Mouse (Mus musculus) lung, postnatal 0 days (tissue): ENCODE results near the gene Idh2. TPM values are rescaled to one million over a fixed set of nuclear protein-coding genes. Genes with fewer than 3 reads are reported as not detected.
"Not testable (repeated sequence)": the region's sequence is repeated elsewhere in the genome, so short reads cannot be mapped to it uniquely, and the experiment has no call there.

Source experiments
- ATAC-seq: fragments of 200-750 bp; cut with Nextera tagmentation; 2 replicates; pipeline ENCODE4 v1.8.0; 2017; ENCODE audit warnings: moderate library complexity
- DNase-seq: peaks from one replicate; pipeline ENCODE4 v3.0.0-alpha.2; 2016; ENCODE audit warnings: low spot score
- H3K27ac ChIP-seq: fragments of 300-500 bp; sonication (generic); 2 replicates; pipeline ENCODE4 v1.5.1; 2014; ENCODE audit warnings: antibody characterized with exemption, mild to moderate bottlenecking, low read length, mixed read lengths
- H3K27me3 ChIP-seq: fragments of 300-500 bp; sonication (generic); replicated peaks from 2 replicates; pipeline ENCODE4 v1.6.1; 2014; ENCODE audit warnings: low read length, mixed read lengths; ENCODE audit not compliant: insufficient read depth
- H3K36me3 ChIP-seq: fragments of 300-500 bp; sonication (generic); 2 replicates; pipeline ENCODE4 v1.6.1; 2014; ENCODE audit warnings: low read length, mixed read lengths; ENCODE audit not compliant: insufficient read depth
- H3K4me1 ChIP-seq: fragments of 300-500 bp; sonication (generic); 2 replicates; pipeline ENCODE4 v1.6.1; 2014; ENCODE audit warnings: antibody characterized with exemption, low read depth, low read length, mixed read lengths; ENCODE audit not compliant: insufficient read depth
- H3K4me2 ChIP-seq: fragments of 300-500 bp; sonication (generic); replicated peaks from 2 replicates; pipeline ENCODE4 v1.6.1; 2014; ENCODE audit warnings: low read depth, mild to moderate bottlenecking, low read length, moderate library complexity, mixed read lengths
- H3K4me3 ChIP-seq: fragments of 300-500 bp; sonication (generic); 2 replicates; pipeline ENCODE4 v1.5.1; 2014; ENCODE audit warnings: low read depth, low read length
- H3K9ac ChIP-seq: fragments of 300-500 bp; sonication (generic); replicated peaks from 2 replicates; pipeline ENCODE4 v1.6.1; 2014; ENCODE audit warnings: low read depth, mild to moderate bottlenecking
- H3K9me3 ChIP-seq: fragments of 300-500 bp; sonication (generic); 2 replicates; pipeline ENCODE4 v1.6.1; 2016; ENCODE audit warnings: low read length, mixed read lengths
- CTCF ChIP-seq: IDR thresholded peaks from 2 replicates; pipeline ENCODE4 v1.5.1; 2016; ENCODE audit warnings: antibody characterized with exemption, mild to moderate bottlenecking
- EP300 ChIP-seq: IDR thresholded peaks from 2 replicates; pipeline ENCODE4 v1.6.1; 2016; ENCODE audit warnings: antibody characterized with exemption, mild to moderate bottlenecking, control low read depth
- WGBS: fragments of 180-500 bp; shearing (Covaris S2); extraction: QIAGEN DNeasy Blood & Tissue Kit; methylation state at CpG from one replicate; pipeline ENCODE4 v1.1.7; 2014; 5-methylcytosine and 5-hydroxymethylcytosine counted together
- polyA plus RNA-seq: library from polyadenylated mRNA; unstranded; fragments of >200 nt; fragmentation: Nextera tagmentation; extraction: Ambion mirVana; gene quantifications from 2 replicates; pipeline ENCODE4 v1.2.1, GENCODE M21; 2015

Idh2 gene
- polyA plus RNA-seq, 1 experiment from 2014 or later: 296 TPM

DNA sequence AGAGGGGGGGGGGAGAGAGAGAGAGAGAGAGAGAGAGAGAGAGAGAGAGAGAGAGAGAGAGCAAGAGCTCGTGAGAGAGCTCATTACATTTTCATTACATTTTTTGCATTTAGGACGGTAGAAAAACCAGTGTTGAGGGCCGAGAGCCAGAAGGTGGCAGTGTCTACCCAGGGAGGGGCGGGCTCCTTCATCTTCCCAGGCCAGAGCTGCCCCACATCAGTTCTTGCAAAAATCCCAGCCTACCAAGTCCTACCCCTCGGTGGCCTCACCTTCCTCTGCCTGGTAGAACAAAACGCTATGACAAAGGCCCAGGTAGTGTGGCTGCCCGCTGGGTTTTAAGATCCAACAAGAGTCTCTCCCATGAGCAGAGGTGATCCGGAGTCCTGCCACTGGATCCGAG lies 25.6 kb upstream of the Idh2 start:
- TF ChIP-seq CTCF: peak; percentile 89
- no peak for TF ChIP-seq EP300

DNA sequence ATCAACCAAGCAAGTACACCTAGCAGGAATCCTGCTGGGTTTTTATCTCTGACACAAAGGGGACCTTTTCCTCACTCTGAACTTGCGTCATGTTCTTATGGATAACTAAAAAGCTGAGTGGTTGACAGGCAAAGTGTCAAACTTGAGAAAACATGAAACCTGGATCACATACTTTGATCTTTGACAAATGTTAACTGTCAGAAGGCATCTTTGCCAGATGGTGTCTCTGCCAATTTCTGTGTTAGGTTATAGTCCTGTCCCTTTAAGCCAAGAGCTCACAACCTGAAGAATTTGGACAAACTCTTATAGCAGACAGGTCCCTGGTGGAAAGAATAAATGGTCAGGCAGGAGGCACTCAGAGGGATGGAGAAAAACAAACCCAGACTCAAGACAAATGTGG lies 23.2 kb upstream of the Idh2 start:
- H3K4me1 ChIP-seq: peaks cover 7% of the 10 kb centered on the region; the same call in 1 of the 2 replicates
- no peak for ATAC-seq
- H3K9ac ChIP-seq: no peak overlapping the region
- TF ChIP-seq EP300 (no peak), CTCF (no peak)
- no peak overlapping the region for H3K4me2 ChIP-seq
- no peak for DNase-seq
- H3K27me3 ChIP-seq: no peaks in the 10 kb centered on the region
- H3K27ac ChIP-seq: no peak overlapping the region
- 70% methylated on average over 1 of the region's 1 CpGs for whole genome bisulfite sequencing
- H3K4me3 ChIP-seq: no peak overlapping the region
- 0 out of 2 replicates have a peak, but pooled peaks cover 3% of the 10 kb centered on the region for H3K9me3 ChIP-seq
- H3K36me3 ChIP-seq: no peaks in the 10 kb centered on the region

More for the DNA sequence above, 25.6 kb upstream of the Idh2 start:
- Histone ChIP-seq H3K9me3 (0 out of 2 replicates have a peak, but pooled peaks cover 3% of the 10 kb centered on the region), H3K4me1 (no peaks in the 10 kb centered on the region), H3K4me3 (no peak overlapping the region), H3K9ac (no peak overlapping the region), H3K36me3 (no peaks in the 10 kb centered on the region), H3K27ac (no peak overlapping the region), H3K27me3 (no peaks in the 10 kb centered on the region), H3K4me2 (no peak overlapping the region)
- ATAC-seq (peak; percentile 87), DNase-seq (peak; percentile 88)
- WGBS: 10% methylated on average over 9 of the region's 9 CpGs

DNA sequence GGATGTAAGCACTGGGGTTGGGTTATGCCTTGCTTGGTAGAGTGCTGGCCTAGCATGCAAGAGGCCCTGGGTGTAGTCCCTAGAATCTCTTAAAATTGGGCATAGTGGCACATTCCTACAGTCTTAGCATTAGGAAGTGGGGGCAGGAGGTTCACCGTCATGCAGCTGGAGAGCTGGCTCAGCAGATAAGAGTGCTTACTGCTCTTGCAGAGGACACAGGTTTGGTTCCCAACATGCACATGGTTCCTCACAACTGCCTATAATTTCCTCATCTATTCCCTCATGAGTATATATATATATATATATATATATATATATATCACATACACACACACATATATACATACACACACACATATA lies 20.0 kb upstream of the Idh2 start:
- Histone ChIP-seq H3K4me1 (peaks cover 7% of the 10 kb centered on the region; the same call in 1 of the 2 replicates), H3K4me3 (no peak overlapping the region), H3K9ac (no peak overlapping the region), H3K36me3 (no peaks in the 10 kb centered on the region), H3K27ac (peak overlapping the region; percentile 82), H3K9me3 (0 out of 2 replicates have a peak, but pooled peaks cover 3% of the 10 kb centered on the region), H3K27me3 (no peaks in the 10 kb centered on the region), H3K4me2 (no peak overlapping the region)
- ATAC-seq: peak; percentile 47
- 33% methylated on average over 1 of the region's 1 CpGs for WGBS
- DNase-seq: no peak
- no peak for TF ChIP-seq CTCF
- TF ChIP-seq EP300: no peak

- Histone ChIP-seq H3K9ac (no peak overlapping the region), H3K9me3 (0 out of 2 replicates have a peak, but pooled peaks cover 3% of the 10 kb centered on the region), H3K27me3 (no peaks in the 10 kb centered on the region), H3K4me1 (peaks cover 7% of the 10 kb centered on the region; the same call in 1 of the 2 replicates), H3K4me3 (no peak overlapping the region), H3K36me3 (no peaks in the 10 kb centered on the region), H3K4me2 (no peak overlapping the region), H3K27ac (peak overlapping the region; percentile 82)
- TF ChIP-seq CTCF (no peak), EP300 (peak; percentile 94)
- peak; percentile 84 for ATAC-seq
- WGBS: 9% methylated on average over 8 of the region's 8 CpGs
- DNase-seq: peak; percentile 94
Observed at GRCm38 (mm10) chr7:80134454-80135172, 19.4 kb upstream of the Idh2 start.

- Histone ChIP-seq H3K27ac (no peak overlapping the region), H3K9ac (no peak overlapping the region), H3K9me3 (0 out of 2 replicates have a peak, but pooled peaks cover 3% of the 10 kb centered on the region), H3K36me3 (no peaks in the 10 kb centered on the region), H3K4me1 (peaks cover 7% of the 10 kb centered on the region; the same call in 1 of the 2 replicates), H3K27me3 (no peaks in the 10 kb centered on the region), H3K4me3 (no peak overlapping the region), H3K4me2 (no peak overlapping the region)
- no peak for ATAC-seq
- TF ChIP-seq CTCF: peak; percentile 84
- no peak for TF ChIP-seq EP300
- peak; percentile 75 for DNase-seq
- WGBS: 52% methylated on average over 9 of the region's 9 CpGs
Observed at GRCm38 (mm10) chr7:80132541-80132940, 17.3 kb upstream of the Idh2 start.

DNA sequence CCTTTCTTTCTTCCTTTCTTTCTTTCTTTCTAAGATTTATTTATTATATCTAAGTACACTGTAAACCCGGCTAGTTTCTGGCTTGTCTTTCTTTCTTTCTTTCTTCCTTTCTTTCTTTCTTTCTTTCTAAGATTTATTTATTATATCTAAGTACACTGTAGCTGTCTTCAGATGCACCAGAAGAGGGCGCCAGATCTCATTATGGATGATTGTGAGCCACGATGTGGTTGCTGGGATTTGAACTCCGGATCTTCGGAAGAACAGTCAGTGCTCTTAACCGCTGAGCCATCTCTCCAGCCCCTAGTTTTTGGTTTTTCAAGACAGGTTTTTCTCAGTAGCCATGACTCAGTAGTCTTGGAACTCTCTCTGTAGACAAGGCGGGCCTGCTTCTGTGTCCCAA lies 16.1 kb upstream of the Idh2 start:
- WGBS: 73% methylated on average over 7 of the region's 7 CpGs
- not testable (repeated sequence) for H3K4me1 ChIP-seq, H3K36me3 ChIP-seq, H3K27me3 ChIP-seq, DNase-seq, H3K27ac ChIP-seq, H3K4me2 ChIP-seq, H3K9ac ChIP-seq, H3K4me3 ChIP-seq, ATAC-seq, H3K9me3 ChIP-seq
- TF ChIP-seq CTCF: peak; percentile 56
